Mouse (Mus musculus) T-helper 1 cell (primary cell): Measurements from ENCODE around the gene Gm13278.
"Not testable (repeated sequence)": the region's sequence is repeated elsewhere in the genome, so short reads cannot be mapped to it uniquely, and the experiment has no call there.

ENCODE experiments used
- in situ Hi-C: fragments of 300-600 bp; cut with MboI, MseI; formaldehyde crosslinking; loops from one replicate; pipeline ENCODE4 v1.15.1; 2025; ENCODE audit warnings: high pct_unique_total_duplicates

The Gm13278 gene

GRCm38 (mm10) chr4:88788402-88788801, 2.9 kb upstream of the Gm13278 start, which contains the start of gene Gm13277:
Gm13277 (plus strand) TSS chr4:88788632.
- in situ Hi-C loops, result loop anchor here (5.0 to 25.0 kb wide), 2 partner anchors 36 to 776 kb away; partner anchors contain the start of gene Gm13271

DNA sequence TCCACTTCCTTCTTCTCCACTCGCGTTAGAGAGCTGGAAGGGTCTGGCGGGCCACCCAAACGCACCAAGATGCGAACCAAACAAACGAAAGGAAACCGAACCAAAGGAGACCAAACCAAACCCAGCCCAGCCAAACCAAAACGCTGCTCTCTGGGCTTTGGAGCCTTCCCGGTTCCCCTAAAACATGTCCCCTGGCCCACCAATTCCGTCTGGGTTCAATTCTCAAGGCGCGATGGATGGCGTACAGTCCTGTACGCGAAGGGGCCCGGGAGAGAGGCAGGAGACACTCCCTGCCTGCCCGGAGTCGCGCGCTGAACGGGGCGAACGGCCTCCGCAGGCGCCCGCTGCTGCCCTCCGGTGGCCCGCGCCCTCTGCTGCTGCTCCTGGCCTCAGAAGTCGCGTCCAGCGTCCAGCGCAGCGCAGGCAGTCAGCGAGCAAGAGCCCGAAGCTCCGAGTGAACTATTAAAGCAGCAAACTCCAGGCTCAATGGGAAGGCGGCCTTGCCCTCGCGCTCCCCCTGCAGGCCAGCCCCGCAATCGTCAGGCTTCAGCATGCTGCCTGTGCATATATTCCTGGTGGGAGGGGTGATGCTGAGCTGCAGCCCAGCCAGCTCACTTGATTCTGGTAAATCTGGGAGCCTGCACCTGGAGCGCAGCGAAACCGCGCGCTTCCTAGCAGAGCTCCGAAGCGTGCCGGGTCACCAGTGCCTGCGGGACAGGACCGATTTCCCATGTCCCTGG, 2.8 kb downstream of the Gm13278 start, which contains the start of gene Gm13275:
Gene Gm13275, plus strand, starts transcription at position 552 of the 740 bp plus-strand sequence.
- in situ Hi-C loops, result loop anchor here (25.0 kb wide), 1 partner anchor 782 kb away; no protein-coding TSS in a partner anchor

- in situ Hi-C loops, result loop anchor here (25.0 kb wide), 1 partner anchor 785 kb away; no protein-coding TSS in a partner anchor
These were observed 5.7 kb downstream of the Gm13278 start, which contains the start of gene Gm13279 for GRCm38 (mm10) chr4:88797097-88797496. Gm13279 (plus strand) TSS chr4:88797397.

- in situ Hi-C loops, result loop anchor here (25.0 kb wide), 1 partner anchor 787 kb away; no protein-coding TSS in a partner anchor
These were observed 8.0 kb downstream of the Gm13278 start, which contains the start of gene Gm13285 for GRCm38 (mm10) chr4:88799365-88799764. Gm13285 (plus strand) TSS chr4:88799665.

GRCm38 (mm10) chr4:88802954-88803353, 11.6 kb downstream of the Gm13278 start, which contains the start of gene Gm13287:
Gm13287 (plus strand) TSS chr4:88803254.
- in situ Hi-C loops, result not testable (repeated sequence)

- in situ Hi-C loops, result loop anchor here (5.0 kb wide), 1 partner anchor 33 kb away; the partner anchor contains the start of gene Gm13290
These were observed 13.9 kb downstream of the Gm13278 start, which contains the start of gene Gm13288 for GRCm38 (mm10) chr4:88805231-88805630. Gm13288 (plus strand) TSS chr4:88805531.

DNA sequence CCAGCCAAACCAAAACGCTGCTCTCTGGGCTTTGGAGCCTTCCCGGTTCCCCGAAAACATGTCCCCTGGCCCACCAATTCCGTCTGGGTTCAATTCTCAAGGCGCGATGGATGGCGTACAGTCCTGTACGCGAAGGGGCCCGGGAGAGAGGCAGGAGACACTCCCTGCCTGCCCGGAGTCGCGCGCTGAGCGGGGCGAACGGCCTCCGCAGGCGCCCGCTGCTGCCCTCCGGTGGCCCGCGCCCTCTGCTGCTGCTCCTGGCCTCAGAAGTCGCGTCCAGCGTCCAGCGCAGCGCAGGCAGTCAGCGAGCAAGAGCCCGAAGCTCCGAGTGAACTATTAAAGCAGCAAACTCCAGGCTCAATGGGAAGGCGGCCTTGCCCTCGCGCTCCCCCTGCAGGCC, 14.4 kb downstream of the Gm13278 start:
- in situ Hi-C loops, result loop anchor here (5.0 kb wide), 1 partner anchor 33 kb away; the partner anchor contains the start of gene Gm13290

GRCm38 (mm10) chr4:88815928-88816327, 24.6 kb downstream of the Gm13278 start, which contains the start of gene Ifna7:
Ifna7 (plus strand) TSS chr4:88816228.
- in situ Hi-C loops, result no loop called here

- in situ Hi-C loops, result no loop called here
These were observed 28.3 kb downstream of the Gm13278 start, which contains the start of gene Ifna11 for GRCm38 (mm10) chr4:88819659-88820058. Ifna11 (plus strand) TSS chr4:88819959.

DNA sequence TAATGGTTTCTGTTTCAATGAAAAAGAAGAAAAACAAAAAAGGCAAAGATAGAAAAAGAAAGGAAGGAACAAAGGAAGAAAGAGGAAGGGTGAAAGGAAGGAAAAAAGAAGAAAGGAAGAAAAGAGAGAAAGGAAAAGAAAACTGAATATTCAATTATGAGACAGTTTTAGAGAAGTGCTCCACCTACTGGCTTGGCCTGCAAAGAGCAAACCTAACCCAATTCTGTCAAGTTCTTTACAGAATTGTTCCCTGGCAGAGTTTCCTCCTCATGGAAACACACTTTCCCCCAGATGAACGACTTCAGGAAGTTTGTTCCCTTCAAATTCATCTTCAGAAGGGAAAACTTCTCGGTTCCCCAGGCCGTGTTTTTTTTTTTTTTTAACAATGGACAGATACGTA, 31.6 kb downstream of the Gm13278 start:
- in situ Hi-C loops, result no loop called here

DNA sequence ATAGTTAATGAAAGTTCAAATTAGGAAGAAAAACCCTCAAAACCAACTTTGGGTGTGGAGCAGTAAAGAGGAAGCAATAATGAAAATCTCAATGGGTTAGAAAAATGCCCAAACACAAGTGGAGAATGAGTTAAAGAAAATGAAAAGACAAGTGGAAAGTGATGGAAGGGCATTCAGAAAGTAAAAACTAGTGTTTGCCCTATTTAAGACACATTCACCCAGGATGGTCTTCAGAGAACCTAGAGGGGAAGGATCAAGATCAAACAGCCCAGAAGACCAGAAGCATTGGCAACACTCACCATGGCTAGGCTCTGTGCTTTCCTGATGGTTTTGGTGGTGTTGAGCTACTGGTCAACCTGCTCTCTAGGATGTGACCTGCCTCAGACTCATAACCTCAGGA, 35.8 kb downstream of the Gm13278 start, which contains the start of gene Ifna6:
Gene Ifna6, plus strand, starts transcription at position 301 of the 400 bp plus-strand sequence.
- in situ Hi-C loops, result not testable (repeated sequence)

DNA sequence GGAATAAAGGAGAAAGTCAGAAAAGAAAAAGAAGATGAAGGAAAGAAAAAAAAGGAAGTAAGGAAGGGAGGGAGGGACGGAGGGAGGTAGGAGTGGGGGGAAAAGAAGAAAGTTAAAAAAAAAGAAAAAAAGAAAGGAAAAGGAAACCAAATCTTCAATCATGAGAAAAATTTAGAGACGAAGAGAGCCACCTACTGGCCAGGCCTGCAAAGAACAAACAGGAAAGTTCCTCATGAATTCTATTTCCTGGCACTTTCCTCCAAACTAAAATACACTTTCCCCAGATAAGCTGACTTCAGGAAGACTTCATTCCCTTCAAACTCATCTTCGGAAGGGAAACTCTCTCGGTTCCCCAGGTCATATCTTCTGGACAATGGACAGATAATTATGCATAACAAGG, 39.2 kb downstream of the Gm13278 start:
- in situ Hi-C loops, result no loop called here

DNA sequence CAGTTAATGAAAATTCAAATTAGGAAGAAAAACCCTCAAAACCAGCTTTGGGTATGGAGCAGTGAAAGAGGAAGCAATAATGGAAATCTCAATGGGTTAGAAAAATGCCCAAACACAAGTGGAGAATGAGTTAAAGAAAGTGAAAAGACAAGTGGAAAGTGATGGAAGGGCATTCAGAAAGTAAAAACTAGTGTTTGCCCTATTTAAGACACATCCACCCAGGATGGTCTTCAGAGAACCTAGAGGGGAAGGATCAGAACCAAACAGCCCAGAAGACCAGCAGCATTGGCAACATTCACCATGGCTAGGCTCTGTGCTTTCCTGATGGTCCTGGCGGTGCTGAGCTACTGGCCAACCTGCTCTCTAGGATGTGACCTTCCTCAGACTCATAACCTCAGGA, 43.9 kb downstream of the Gm13278 start, which contains the start of gene Ifna5:
Gene Ifna5, plus strand, starts transcription at position 301 of the 400 bp plus-strand sequence.
- in situ Hi-C loops, result not testable (repeated sequence)

- in situ Hi-C loops, result no loop called here
These were observed 47.5 kb downstream of the Gm13278 start for GRCm38 (mm10) chr4:88838828-88839227.

GRCm38 (mm10) chr4:88840058-88840457, 48.7 kb downstream of the Gm13278 start:
- in situ Hi-C loops, result no loop called here

DNA sequence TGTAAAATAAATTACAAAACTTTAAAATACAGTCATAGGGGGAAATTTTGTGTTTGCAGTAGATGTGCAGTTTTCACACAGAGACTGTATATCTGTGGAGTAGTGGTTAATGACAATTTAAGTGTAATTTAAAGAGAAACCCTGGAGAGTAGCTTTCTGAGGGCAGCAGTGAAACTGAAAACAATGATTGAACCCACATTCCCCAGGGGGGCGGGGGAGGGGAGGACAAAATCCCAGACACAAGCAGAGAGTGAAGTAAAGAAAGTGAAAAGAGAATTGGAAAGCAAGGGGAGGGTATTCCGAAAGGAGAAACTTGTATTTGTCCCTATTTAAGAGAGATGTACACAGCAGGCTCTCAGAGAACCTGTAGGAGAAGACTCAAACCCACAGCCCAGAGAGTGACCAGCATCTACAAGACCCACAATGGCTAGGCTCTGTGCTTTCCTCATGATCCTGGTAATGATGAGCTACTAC, 50.1 kb downstream of the Gm13278 start, which contains the start of gene Ifna4:
Gene Ifna4, plus strand, starts transcription at position 424 of the 474 bp plus-strand sequence.
- in situ Hi-C loops, result no loop called here
